Mouse (Mus musculus): ENCODE results near the gene Zbtb18. TPM values are rescaled to one million over a fixed set of nuclear protein-coding genes. Genes with fewer than 3 reads are reported as not detected.
"Not testable (repeated sequence)": the region's sequence is repeated elsewhere in the genome, so short reads cannot be mapped to it uniquely, and the experiment has no call there.

Zbtb18 gene
- total and polyA plus RNA-seq, 2 experiments from 2014 or later, result 3.5 to 56.7 TPM

DNA sequence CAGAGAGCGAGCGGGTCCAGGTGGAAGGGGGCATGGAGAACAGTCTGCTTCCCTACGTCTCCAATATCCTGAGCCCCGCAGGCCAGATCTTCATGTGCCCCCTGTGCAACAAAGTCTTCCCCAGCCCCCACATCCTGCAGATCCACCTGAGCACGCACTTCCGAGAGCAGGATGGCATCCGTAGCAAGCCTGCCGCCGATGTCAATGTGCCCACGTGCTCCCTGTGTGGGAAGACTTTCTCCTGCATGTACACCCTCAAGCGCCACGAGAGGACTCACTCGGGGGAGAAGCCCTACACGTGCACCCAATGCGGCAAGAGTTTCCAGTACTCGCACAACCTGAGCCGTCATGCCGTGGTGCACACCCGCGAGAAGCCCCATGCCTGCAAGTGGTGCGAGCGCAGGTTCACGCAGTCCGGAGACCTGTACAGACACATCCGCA is 6.0 kb downstream of the Zbtb18 start:
- H3K27me3 ChIP-seq (ENCODE audit: insufficient read depth, low read length), result no peaks in the 10 kb centered on the region
- peaks cover 6% of the 10 kb centered on the region; the same call in 1 of the 2 replicates for H3K4me1 ChIP-seq (ENCODE audit: insufficient read depth, low read length)
- DNase-seq (ENCODE audit: low spot score) (no peak), ATAC-seq (ENCODE audit: low FRiP score) (no peak)
- no peaks in the 10 kb centered on the region for H3K9me3 ChIP-seq (ENCODE audit: low read length)
- TF ChIP-seq CTCF (IDR thresholded peaks at IDR 0.05), result no peak
- peaks cover 4% of the 10 kb centered on the region; the same call in 1 of the 2 replicates for H3K36me3 ChIP-seq (ENCODE audit: insufficient read depth, low read length)
- no peak overlapping the region; the same call in 1 of the 2 replicates for H3K4me3 ChIP-seq (ENCODE audit: low read depth, low read length)
- no peak overlapping the region for H3K27ac ChIP-seq (ENCODE audit: low read depth, low read length)
- no peak overlapping the region; the same call in 1 of the 2 replicates for H3K9ac ChIP-seq (replicated peaks; ENCODE audit: low read length, poor library complexity, severe bottlenecking)
- 68% methylated on average over 25 of the region's 25 CpGs for WGBS
- H3K4me2 ChIP-seq (ENCODE audit: low read depth, low read length, poor library complexity, severe bottlenecking), result peak overlapping the region; percentile 32; the same call in 1 of the 2 replicates

DNA sequence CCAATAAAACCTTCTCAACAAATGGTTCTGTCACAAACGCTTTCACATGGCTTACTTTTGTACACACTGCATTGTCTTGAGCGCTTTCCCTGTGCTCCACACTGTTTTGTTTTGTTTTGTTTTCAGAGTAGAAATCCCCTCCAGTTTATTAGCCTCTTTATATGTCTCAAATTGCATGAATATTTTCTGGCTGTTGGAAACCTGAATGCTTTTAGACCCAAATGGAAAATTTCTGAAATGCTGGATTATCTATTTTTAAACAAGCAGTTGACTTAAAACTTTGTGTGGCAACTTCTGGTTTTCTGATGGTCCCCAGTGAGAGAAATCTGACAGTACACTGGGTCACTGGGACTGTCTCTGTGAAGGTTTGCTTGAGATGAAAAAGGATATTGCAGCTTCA is 6.8 kb downstream of the Zbtb18 start:
- Histone ChIP-seq H3K9me3 (ENCODE audit: low read length) (no peaks in the 10 kb centered on the region), H3K27ac (ENCODE audit: low read depth, low read length) (no peak overlapping the region), H3K36me3 (ENCODE audit: insufficient read depth, low read length) (peaks cover 4% of the 10 kb centered on the region; the same call in 1 of the 2 replicates), H3K4me2 (ENCODE audit: low read depth, low read length, poor library complexity, severe bottlenecking) (no peak overlapping the region), H3K4me1 (ENCODE audit: insufficient read depth, low read length) (peaks cover 6% of the 10 kb centered on the region; the same call in 1 of the 2 replicates), H3K4me3 (ENCODE audit: low read depth, low read length) (no peak overlapping the region), H3K27me3 (ENCODE audit: insufficient read depth, low read length) (no peaks in the 10 kb centered on the region), H3K9ac (replicated peaks; ENCODE audit: low read length, poor library complexity, severe bottlenecking) (no peak overlapping the region)
- WGBS, result 44% methylated on average over 2 of the region's 2 CpGs
- TF ChIP-seq CTCF (IDR thresholded peaks at IDR 0.05), result no peak
- ATAC-seq (ENCODE audit: low FRiP score) (no peak), DNase-seq (ENCODE audit: low spot score) (no peak)

DNA sequence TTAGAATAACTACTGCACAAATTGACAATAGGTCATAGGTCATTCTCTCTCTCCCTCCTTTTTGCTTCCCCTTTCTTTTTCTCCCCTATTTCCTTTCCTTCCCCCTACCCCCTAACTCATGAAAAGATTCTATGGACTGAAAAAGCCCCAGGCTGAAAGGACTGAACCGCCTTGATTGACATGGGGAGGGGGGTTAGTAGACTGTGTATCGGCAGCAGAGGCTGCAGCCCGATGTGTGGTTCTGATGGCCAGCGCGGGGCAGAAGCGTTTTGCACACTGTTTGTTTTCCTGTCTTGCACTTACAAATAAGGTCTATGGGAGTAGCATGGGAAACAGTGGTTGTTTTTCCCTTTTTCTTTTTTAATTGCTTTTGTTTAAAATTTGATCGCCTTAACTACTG is 7.7 kb downstream of the Zbtb18 start:
- 39% methylated on average over 7 of the region's 7 CpGs for WGBS
- H3K4me1 ChIP-seq (ENCODE audit: insufficient read depth, low read length); H3K27ac ChIP-seq (ENCODE audit: low read depth, low read length); H3K9ac ChIP-seq (replicated peaks; ENCODE audit: low read length, poor library complexity, severe bottlenecking); H3K36me3 ChIP-seq (ENCODE audit: insufficient read depth, low read length); ATAC-seq (ENCODE audit: low FRiP score); H3K9me3 ChIP-seq (ENCODE audit: low read length); H3K4me3 ChIP-seq (ENCODE audit: low read depth, low read length); H3K27me3 ChIP-seq (ENCODE audit: insufficient read depth, low read length); DNase-seq (ENCODE audit: low spot score); H3K4me2 ChIP-seq (ENCODE audit: low read depth, low read length, poor library complexity, severe bottlenecking): not testable (repeated sequence)

DNA sequence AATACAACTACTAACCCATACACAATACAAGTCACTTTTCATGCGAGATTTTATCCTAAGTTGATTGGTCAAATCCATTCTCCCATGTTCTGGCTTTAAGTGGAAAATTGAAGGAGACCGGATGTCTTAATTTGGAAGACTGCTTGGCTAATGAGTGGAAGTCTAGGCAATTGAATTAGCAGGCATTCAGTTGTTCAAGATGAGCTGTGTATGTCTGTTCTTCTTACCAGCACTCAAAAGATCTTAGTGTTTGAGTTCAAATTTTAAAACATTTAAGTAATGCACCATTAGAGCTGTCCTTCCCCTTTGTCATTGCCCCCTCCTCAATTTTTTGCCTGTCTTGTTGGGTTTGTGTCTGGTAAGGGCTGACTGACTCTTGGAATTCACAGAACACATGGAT is 8.9 kb downstream of the Zbtb18 start:
- ATAC-seq (ENCODE audit: low FRiP score) (no peak), DNase-seq (ENCODE audit: low spot score) (no peak)
- Histone ChIP-seq H3K4me3 (ENCODE audit: low read depth, low read length) (no peak overlapping the region), H3K4me1 (ENCODE audit: insufficient read depth, low read length) (0 out of 2 replicates have a peak, but pooled peaks cover 3% of the 10 kb centered on the region), H3K9ac (replicated peaks; ENCODE audit: low read length, poor library complexity, severe bottlenecking) (no peak overlapping the region), H3K9me3 (ENCODE audit: low read length) (no peaks in the 10 kb centered on the region), H3K27ac (ENCODE audit: low read depth, low read length) (no peak overlapping the region), H3K36me3 (ENCODE audit: insufficient read depth, low read length) (peaks cover 4% of the 10 kb centered on the region; the same call in 1 of the 2 replicates), H3K27me3 (ENCODE audit: insufficient read depth, low read length) (no peaks in the 10 kb centered on the region), H3K4me2 (ENCODE audit: low read depth, low read length, poor library complexity, severe bottlenecking) (no peak overlapping the region)
- TF ChIP-seq CTCF (IDR thresholded peaks at IDR 0.05), result no peak
- 76% methylated on average over 2 of the region's 2 CpGs for WGBS

DNA sequence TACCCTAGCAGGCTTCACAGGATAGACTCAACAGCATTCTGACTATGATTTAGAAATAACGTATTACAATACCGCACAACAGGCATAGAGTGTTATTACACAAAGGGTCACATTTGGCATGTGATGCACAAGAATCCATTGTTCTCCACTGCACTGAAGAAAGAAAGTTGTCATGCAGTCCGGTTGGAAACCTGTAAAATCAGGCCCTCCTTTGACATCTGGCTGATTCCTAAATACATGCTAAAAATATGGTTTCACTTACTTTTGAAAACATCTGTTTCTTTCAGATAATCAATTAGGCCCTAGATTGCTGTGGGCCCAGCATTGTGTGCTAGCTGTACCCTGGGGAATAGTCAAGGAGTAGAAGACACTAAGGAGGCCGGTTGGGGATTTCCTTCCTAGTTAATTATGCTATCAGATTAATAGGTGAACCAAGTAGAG is 9.9 kb downstream of the Zbtb18 start:
- no peaks in the 10 kb centered on the region for H3K9me3 ChIP-seq (ENCODE audit: low read length)
- H3K27me3 ChIP-seq (ENCODE audit: insufficient read depth, low read length), result no peaks in the 10 kb centered on the region
- WGBS, result 49% methylated on average over 4 of the region's 4 CpGs
- H3K36me3 ChIP-seq (ENCODE audit: insufficient read depth, low read length), result peaks cover 4% of the 10 kb centered on the region; the same call in 1 of the 2 replicates
- DNase-seq (ENCODE audit: low spot score), result no peak
- no peak for TF ChIP-seq CTCF (IDR thresholded peaks at IDR 0.05)
- H3K27ac ChIP-seq (ENCODE audit: low read depth, low read length), result no peak overlapping the region
- no peak overlapping the region for H3K4me2 ChIP-seq (ENCODE audit: low read depth, low read length, poor library complexity, severe bottlenecking)
- H3K4me1 ChIP-seq (ENCODE audit: insufficient read depth, low read length), result 0 out of 2 replicates have a peak, but pooled peaks cover 3% of the 10 kb centered on the region
- no peak overlapping the region for H3K4me3 ChIP-seq (ENCODE audit: low read depth, low read length)
- H3K9ac ChIP-seq (replicated peaks; ENCODE audit: low read length, poor library complexity, severe bottlenecking), result no peak overlapping the region
- ATAC-seq (ENCODE audit: low FRiP score), result no peak

DNA sequence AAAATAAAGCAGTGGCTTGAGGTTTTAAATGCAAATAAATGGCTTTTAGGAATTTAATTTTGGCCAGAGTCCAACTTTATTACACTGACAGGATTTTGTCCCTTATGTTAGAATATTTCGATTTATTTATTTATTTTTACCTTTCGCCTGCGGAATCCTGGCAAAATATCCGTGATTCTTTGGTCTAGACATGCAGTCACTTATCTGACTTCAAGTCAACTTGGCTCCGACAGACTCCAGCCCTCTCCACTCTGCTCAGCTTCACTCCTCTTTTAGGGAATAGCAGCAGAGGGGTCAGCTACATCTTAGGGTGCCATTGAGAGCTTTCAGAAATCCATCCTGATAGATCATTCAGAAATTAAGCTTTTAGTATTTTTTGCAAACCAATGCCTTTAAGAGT is 10.8 kb downstream of the Zbtb18 start:
- Histone ChIP-seq H3K27me3 (ENCODE audit: insufficient read depth, low read length) (no peaks in the 10 kb centered on the region), H3K27ac (ENCODE audit: low read depth, low read length) (no peak overlapping the region), H3K9me3 (ENCODE audit: low read length) (no peaks in the 10 kb centered on the region), H3K36me3 (ENCODE audit: insufficient read depth, low read length) (0 out of 2 replicates have a peak, but pooled peaks cover under 1% of the 10 kb centered on the region), H3K9ac (replicated peaks; ENCODE audit: low read length, poor library complexity, severe bottlenecking) (no peak overlapping the region), H3K4me2 (ENCODE audit: low read depth, low read length, poor library complexity, severe bottlenecking) (no peak overlapping the region), H3K4me3 (ENCODE audit: low read depth, low read length) (no peak overlapping the region), H3K4me1 (ENCODE audit: insufficient read depth, low read length) (no peaks in the 10 kb centered on the region)
- 84% methylated on average over 5 of the region's 5 CpGs for WGBS
- no peak for DNase-seq (ENCODE audit: low spot score)
- no peak for ATAC-seq (ENCODE audit: low FRiP score)
- no peak for TF ChIP-seq CTCF (IDR thresholded peaks at IDR 0.05)

All from midbrain, postnatal 0 days (tissue).